Mouse (Mus musculus) layer of hippocampus, postnatal 10 days (tissue): ENCODE results near the gene Zfp423. TPM values are rescaled to one million over a fixed set of nuclear protein-coding genes. Genes with fewer than 3 reads are reported as not detected.
"Not testable (repeated sequence)": the region's sequence is repeated elsewhere in the genome, so short reads cannot be mapped to it uniquely, and the experiment has no call there.

ENCODE experiments used
- DNase-seq, 2 experiments: peaks; one replicate each; pipeline ENCODE4 v3.0.0; 2021; ENCODE audit warnings: low spot score in 2 of 2
- total RNA-seq, 2 experiments: library from RNA; stranded (reverse); gene quantifications; 2 replicates each; pipeline ENCODE4 v1.2.3; 2021

Zfp423 gene
- total RNA-seq, 2 experiments from 2014 or later: 20.9 to 27.1 TPM

GRCm38 (mm10) chr8:87842096-87842495 lies 117.3 kb downstream of the Zfp423 start:
- not testable (repeated sequence) for DNase-seq

- DNase-seq: no peak
Observed at GRCm38 (mm10) chr8:87837266-87837665, 122.1 kb downstream of the Zfp423 start.

DNA sequence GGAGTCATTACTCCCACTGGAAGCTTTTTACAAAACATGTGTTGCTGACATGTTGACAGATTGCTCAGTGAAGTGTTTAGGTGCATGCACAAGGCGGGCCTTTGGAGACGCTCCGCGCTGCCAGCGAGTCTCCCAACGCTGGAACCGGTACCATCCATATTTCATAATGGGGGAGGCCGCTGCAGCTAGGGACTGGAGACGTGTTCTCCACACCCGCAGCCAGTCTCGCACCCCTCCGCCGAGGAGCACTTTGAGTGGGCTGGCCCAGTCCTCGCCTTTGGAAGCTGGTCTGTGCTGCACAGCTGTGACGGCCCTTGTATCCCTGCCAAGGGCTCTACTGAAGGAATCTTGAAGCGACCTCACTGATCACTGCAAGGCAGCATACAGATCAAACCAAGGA lies 122.5 kb downstream of the Zfp423 start:
- peak; percentile 54 to 60 for DNase-seq

- no peak for DNase-seq
Observed at GRCm38 (mm10) chr8:87835924-87836323, 123.5 kb downstream of the Zfp423 start.

- no peak for DNase-seq
Observed at GRCm38 (mm10) chr8:87835411-87835821, 124.0 kb downstream of the Zfp423 start.

DNA sequence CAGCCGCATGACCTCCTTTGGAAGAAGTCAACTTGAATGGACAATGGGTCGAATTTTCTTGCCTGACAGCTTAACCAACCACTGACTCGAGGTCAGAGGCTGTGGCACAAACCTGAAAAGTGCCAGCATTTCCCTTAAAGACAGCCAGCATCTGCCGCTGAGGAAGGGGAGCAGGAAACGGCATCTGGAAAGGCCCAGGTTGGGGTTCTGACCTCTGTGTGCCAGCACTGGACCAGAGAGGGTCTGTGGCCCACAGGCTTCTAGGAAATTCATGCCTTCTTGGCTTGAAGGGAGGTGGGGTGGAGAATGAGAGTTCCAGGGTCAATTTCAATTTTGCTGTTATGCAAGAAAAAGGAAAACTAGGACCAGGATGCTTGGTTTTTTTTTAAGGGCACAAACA lies 124.7 kb downstream of the Zfp423 start:
- no peak for DNase-seq

DNA sequence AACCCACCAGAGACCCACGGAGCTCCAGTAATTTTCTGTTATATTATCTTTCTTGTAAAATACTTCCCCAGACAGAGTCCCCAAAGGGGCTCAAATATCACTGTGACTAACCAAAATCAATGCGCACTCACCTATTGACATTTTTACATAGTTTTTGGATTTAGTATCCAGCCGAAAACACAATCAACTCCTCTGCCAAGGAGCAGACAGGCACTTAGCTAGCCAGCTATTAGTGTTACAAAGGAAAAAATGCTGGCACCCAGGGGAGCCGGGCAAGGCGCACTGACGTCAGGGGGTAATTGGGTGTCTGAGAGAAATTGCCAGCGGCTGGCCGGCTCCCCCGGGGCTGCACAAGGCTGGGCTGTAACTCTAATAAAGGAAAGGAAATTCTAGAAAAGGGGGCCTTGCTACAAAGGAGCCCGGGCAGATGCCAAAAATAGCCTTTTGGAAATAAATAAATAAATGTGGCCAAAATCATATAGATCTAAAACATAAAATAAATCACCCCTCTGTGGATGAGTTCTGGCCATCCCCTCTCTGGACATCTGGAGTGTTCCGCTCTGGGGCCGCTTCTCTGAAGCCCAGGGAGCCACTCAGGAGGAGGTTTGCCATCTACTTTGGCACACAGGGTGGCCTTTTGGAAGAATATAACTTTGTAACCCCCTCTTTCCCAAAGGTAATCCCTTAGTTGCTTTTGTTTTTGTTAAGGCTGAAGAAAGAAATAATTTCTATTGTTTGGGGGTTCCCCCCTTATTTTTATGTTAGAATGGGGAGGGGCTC lies 125.4 kb downstream of the Zfp423 start:
- peak in 1 of 2 experiments; percentile 40 for DNase-seq

DNA sequence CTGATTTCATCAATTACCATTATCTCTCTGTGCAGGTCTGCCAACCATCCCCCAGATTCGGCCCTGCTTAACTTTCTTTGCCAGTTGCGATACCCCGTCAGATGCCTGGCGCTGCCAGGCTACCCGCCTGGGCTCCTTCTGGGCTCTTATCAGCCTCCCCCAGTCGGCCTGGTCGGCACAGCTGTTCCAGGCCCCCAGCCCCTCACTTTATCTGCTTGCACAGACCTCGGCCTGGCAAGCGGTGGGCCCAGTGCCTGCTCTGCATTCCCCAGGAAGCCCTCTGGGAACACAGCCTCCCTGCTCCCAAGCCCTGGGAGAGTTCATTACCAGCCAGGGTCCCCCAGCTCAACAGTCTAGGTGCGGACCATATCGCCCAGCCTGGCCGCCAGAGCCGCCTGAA lies 126.1 kb downstream of the Zfp423 start:
- peak in 1 of 2 experiments; percentile 27 for DNase-seq

- DNase-seq: no peak
Observed at GRCm38 (mm10) chr8:87832381-87833325, 126.7 kb downstream of the Zfp423 start.

GRCm38 (mm10) chr8:87831567-87831966 lies 127.8 kb downstream of the Zfp423 start:
- no peak for DNase-seq

- no peak for DNase-seq
Observed at GRCm38 (mm10) chr8:87831116-87831515, 128.3 kb downstream of the Zfp423 start.

DNA sequence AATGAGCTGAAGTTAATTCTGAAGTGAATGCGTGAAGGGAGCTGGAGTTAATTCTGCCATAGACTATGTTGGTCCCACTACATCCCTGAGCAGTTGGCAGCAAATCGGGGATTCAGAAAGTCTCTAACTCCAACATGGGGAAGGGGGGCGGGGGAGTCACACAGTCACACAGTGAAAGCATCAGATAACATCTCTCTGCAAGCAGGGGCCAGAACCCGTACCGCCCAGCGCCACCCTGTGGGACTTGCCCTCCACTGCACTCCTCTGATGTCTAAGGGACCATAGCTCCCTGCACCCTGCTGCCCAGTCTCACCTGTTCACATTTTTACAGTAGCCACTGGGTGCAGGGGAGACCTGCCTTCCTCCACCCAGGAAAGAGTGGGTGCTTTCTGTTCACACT lies 129.2 kb downstream of the Zfp423 start:
- peak; percentile 44 to 46 for DNase-seq

- peak in 1 of 2 experiments; percentile 36 for DNase-seq
Observed at GRCm38 (mm10) chr8:87826013-87826660, 133.3 kb downstream of the Zfp423 start.

DNA sequence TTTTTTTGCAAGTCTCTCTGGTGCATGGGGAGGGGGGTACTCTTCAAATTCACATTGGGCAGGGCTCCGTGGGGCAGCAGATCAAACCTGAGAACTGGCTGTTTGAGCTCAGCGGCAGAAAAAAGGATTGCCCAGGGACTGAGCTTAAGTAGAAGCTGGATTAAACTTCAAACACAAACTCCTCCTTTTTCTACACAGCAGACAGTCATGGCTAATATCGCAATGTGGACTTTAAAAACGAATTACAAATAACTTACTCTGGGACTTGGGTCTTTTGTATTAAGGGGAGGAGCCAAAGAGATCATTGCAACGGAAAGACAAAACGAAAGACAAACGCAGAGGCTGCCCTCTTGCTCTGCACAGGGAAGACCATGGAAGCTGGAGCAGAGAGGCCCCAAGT lies 136.2 kb downstream of the Zfp423 start:
- DNase-seq: no peak

DNA sequence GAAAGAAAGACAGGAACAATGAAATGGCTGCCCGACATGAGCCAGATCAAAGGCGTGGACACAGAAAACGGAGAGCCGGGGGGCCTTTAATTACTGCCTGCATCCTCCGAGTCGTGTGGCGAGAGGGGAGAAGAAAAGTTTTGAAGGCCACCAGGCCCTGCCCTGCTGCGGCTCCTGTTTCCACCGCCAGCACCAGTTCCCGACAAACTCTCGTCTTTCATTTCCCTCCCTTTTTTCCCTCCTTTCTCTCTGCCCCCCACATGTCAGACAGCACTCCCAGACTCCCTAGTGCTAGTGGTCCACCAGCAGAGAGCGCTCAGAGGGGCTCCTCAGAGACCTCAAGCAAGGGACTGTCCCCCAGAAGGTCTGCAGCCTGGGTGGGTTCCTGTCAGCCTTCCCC lies 136.7 kb downstream of the Zfp423 start:
- no peak for DNase-seq

GRCm38 (mm10) chr8:87822175-87822574 lies 137.2 kb downstream of the Zfp423 start:
- DNase-seq: no peak

DNA sequence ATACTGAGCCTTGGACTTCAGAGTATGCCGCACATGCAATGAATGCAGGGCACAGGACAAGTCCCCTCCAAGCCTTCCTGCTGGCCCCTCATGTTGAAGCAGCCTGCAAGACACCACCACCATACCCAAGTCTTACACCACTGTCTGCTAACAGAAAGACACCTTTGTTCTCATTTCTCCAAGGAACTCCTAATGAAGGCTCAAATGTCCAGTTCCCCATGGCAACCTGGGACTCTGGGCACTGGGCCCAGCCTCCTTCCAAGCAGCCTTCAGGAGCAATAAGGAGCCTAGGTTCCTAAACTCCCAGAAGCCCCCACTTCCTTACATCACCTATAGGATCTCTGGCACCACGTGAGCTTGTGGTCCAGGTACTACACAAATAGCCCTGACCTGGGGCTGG lies 137.7 kb downstream of the Zfp423 start:
- peak in 1 of 2 experiments; percentile 49 for DNase-seq

DNA sequence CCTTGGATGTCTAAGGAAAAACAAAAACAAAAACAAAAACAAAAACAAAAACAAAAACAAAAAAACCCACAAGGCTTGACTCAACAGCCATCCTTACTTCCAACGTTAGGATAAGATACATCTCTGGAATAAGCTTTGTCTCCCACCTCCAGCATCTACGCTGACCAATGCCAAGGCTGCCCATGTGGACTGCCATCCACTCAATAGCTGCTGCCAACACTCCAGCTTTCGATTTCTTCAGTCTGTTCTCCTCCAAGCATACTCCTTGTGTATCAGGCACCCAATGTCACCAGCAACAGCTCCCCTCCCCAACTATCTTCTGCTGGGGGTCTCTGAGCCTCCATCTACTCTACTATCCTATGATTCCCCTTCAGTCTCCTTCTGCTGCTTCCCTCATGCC lies 140.1 kb downstream of the Zfp423 start:
- DNase-seq: no peak

DNA sequence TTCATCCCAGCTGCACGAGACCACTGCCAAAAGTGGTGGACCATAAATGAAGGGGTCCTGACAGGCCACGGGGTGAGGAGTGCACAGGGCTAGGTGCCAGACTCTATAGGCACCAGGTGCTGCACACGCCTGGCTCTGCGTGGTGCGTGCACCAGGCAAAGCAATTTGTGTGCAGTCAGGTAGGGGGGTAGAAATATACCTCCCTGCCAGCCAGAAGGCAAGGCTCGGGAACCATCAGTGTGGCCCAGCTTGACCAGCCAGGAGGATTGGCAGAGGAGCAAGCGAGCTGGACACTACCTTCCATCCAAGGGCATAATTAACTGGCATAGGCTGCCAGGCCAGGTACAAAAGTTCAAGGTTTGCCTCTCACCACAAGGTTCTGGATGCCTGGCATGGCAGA lies 140.9 kb downstream of the Zfp423 start:
- no peak for DNase-seq

DNA sequence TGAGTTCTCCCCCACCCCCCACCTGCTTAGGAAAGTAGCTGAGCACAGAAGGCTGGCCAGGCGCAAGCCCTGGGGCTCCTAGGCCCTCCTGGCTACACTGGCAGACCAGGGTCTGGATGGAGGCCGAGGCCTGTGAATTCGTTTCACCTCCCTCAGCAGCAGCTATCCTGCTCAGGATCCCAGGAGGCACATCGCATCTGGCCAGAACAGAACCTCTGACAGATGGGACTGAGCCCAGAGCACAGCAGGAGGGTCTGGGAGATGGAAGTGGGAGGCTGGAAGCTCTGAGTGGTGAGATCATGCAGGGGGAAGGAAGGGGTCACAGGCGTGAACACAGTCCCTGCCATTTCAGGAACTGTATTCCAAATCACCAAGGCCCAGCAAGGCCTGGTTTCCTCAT lies 143.3 kb downstream of the Zfp423 start:
- no peak for DNase-seq

DNA sequence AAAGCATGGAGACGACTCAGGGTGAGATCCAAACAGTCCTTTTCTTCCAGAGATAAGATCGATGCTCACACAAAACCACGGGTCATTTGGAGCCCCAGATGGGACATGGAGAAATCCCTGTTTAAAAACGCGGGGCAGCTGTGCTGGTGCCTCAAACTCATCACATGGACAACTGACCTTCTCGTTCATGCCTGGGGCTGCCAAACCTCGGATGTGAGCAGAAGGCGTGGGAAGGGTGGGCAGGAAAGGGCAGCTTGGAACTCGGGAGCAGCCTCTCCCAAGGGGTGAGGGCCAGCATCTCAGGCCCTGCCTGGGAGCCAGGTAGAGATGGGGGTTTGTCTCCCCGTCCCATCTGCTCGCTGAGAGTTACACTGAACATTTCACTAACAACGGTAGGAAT lies 146.7 kb downstream of the Zfp423 start:
- no peak for DNase-seq

DNA sequence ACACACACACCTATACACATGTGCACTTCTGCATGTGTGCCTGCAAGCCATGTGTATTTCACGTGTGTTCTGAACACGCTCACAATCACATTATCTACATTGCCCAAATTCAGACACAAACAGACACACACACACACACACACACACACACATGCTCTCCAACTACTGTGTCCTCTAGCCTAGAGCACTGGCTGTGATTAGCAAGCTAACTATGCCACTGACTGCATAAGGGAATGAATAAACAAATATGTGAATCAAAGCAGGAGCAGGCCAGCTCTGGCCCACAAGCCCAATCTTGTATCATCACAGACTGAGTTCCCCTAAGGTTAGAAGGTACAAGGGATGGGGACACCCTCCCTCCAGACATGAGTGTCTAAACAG lies 147.3 kb downstream of the Zfp423 start:
- no peak for DNase-seq
